Mouse (Mus musculus): ENCODE data around the gene Kif28.
"Not testable (repeated sequence)": the region's sequence is repeated elsewhere in the genome, so short reads cannot be mapped to it uniquely, and the experiment has no call there.

Kif28 gene

DNA sequence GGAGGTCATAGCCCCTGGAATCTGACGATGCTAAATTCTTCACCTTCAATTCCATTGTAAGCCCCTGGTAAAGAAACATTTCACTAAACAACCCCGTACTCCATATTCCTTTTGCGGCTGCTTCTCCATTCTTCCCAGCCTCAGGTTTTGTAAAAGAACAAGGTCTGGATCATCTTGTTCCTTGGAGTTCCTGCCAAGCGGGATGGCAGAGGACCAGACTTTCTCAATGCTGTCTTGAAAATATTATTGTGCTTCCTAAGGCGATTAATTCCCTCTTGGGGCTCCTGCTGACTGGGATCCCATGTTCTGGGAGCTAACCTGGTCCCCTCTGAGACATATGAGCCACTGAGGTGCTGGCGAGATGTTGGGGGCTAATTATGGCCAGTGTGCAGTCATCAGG, 39.9 kb downstream of the Kif28 start:
- DNase-seq (ENCODE audit: low read depth, low spot score), result peak; percentile 74

DNA sequence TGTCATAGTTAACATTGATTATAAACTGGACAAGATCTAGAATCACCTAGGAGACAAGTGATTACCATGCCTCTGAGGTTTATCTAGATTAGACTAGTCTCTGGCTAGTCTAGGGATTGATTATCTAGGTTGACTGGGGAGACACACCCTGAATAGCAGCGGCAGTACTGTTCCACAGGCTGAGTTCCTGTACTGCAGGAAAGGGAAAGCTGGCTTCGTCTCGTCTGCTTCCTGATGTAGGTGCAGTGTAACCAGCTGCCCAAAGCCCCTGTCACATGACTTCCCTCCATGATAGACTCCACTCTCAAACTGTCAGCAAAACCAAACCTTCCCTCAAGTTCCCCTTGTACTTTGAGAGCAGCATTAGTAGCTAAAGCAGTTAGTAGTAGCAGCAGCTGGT, 40.9 kb downstream of the Kif28 start:
- no peak for DNase-seq (ENCODE audit: low read depth, low spot score)

DNA sequence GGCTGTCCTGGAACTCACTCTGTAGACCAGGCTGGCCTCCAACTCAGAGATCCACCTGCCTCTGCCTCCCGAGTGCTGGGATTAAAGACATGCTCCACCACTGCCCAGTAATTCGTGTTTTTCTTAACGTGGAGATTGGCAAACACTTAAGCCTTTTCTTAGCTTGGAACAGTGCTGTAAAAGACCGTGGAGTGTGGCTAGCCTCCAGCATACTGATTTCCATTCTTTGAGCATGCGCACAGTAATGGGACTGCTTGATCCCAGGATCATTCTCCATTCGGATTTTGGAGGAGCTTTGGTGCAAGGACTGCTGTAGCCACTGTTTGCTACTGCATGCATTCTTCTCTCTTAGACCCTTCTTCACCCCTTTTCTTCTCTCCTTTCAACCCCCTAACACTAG, 55.6 kb downstream of the Kif28 start:
- DNase-seq (ENCODE audit: low read depth, low spot score), result no peak

DNA sequence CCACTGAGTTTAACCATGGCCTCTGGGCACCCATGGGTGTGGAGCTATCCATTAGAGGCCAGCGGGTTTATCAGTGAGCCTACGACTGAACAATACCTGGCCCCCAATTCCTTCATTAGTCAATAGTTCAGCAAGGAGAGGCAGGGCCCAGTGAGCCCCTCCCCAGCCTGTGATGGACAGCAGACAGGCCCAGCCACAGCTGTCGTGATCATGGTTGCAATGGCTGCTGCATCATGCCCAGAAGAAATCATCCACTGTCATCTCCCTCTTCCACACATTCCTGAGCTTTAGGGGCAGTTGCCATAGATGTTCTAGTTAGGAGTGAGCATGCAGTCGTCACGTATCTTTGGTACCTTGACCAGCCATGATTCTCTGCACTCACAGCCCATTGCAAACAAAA, 56.2 kb downstream of the Kif28 start:
- no peak for DNase-seq (ENCODE audit: low read depth, low spot score)

DNA sequence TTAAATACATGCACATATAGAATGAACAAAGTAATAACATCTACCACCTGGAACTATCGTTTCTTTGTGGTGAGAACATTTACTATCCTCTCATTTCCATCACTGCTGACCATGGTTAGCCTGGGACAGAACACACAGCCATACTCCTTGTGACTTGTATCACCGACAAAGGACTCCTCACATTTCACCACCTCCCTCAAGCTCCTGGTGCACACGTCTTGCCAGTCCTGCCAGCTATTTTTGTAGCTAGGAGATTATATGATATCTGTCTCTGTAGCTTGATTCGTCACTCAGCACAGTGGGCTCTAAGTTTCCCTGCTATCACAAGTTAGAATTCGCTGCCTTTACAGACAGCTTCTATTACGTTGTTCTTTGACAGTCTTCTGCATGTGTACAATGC, 56.7 kb downstream of the Kif28 start:
- DNase-seq (ENCODE audit: low read depth, low spot score), result no peak

DNA sequence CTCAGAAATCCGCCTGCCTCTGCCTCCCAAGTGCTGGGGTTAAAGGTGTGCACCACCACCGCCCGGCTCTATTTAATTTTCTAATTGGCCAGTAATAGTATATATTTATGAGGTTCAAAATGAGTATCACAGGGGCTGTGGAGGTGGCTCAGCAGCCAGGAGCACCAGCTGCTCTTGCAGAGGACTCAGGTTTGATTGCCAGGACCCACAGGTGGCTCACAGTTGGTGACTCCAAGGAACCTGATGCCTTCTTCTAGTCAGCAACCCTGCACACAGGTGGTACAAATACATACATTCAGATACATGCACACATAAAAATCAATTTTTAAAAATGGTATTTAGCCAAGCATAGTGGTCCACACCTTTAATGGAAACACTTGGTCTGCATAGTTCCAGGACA, 57.1 kb downstream of the Kif28 start:
- DNase-seq (ENCODE audit: low read depth, low spot score), result no peak

DNA sequence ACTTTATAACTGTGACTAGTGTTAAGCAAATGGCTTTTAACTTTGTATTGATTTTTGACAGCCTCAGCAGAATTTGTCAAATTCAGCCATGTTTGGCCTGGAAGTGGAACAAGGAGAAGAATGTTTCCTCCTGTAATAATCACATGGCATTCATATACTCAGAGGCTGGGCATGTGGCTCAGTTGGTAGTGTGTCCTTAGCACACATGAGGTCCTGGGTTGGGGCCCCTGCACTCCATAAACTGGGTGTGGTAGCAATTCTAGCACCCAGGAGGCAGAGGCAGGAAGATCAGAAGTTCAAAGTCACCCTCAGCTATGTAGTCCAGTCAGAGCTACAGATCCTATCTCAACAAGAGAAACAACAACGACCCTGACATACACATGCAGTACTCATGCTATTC, 57.8 kb downstream of the Kif28 start:
- DNase-seq (ENCODE audit: low read depth, low spot score), result no peak

DNA sequence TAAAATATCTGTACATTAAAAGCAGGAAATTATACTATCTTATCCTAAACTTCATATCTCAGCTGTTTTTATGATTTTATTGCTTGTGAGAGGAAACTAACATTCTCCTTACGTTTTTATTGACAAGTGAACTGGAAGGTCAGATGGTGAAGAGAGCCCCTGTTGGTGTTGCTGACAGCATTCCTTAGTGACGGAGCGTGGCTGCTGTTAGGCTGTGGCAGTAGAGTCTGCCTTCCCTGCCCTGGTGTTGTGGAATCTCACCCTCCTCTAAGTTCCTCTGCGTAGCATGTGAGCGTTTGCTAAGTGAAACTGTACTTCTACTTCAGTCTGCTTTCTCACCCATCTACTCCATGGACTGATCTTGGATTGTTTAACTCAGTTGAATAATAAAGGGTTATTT, 58.3 kb downstream of the Kif28 start:
- DNase-seq (ENCODE audit: low read depth, low spot score), result no peak

DNA sequence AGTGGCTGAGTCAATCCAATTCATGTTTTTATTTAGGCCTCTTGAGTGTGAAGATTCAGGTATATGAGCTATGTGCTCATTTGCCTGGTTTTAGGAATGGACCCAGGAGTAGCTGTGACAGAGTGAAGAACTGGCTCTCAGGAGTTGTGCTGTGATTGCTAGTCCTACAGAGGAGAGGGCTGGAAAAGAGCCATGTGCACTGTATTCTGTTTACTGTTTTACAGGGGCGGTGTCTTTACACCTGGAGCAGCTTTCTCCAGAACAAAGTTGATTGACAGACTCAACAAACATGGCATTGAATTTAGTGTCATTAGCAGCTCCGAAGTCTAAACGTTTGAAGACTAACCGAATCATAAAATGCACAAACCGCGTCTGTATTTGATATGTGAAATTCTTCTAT, 58.7 kb downstream of the Kif28 start:
- DNase-seq (ENCODE audit: low read depth, low spot score), result no peak

DNA sequence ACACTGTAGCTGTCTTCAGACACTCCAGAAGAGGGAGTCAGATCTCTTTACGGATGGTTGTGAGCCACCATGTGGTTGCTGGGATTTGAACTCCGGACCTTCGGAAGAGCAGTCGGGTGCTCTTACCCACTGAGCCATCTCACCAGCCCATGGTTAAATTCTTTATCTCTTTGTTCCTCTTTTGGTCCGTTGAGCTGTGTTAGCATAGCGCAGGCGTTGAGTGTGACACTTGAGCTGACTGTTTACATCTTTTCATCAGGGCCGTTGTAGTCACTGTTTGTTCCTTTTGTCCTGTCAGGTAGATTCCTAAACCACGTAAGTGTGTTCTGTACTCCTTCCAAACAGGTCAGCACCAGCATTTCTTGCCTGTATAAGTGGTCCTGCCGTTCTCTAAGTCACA, 62.3 kb downstream of the Kif28 start:
- DNase-seq (ENCODE audit: low read depth, low spot score), result not testable (repeated sequence)

DNA sequence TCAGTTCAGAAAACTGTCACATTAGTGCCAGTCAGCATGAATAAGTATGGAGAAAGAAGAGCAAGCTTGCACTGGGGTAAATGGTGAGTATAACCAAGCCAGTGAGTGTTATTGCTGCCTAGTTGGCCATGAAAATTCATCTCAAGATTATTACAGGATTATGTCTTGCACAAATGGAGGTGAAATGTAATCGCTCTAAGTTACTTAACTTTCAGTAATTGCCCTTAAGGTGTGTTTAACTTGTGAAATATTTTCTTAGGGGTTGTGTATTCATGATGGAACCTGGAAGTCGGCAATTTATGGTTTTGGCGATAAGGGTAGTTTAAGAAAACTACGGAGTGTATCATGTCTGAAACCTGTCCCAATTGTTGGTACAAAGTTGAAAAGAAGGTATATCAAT, 65.7 kb downstream of the Kif28 start:
- no peak for DNase-seq (ENCODE audit: low read depth, low spot score)

DNA sequence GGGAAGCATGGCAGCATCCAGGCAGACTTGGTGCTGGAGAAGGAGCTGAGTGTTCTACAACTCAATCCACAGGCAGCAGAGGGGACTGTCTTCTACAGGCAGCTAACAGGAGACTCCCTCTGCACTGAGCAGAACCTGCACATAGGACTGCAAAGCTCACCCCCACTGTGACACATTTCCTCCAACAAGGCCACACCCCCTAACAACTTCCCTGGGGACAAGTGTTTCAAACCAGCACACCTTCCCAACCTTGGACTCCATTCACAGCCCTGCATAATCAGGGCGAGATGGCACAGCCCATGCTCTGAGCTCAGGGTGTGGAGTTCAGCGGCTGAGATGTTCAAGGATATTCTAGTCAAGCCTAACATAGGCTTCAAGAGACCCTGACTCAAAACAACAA, 68.0 kb downstream of the Kif28 start:
- DNase-seq (ENCODE audit: low read depth, low spot score), result no peak

DNA sequence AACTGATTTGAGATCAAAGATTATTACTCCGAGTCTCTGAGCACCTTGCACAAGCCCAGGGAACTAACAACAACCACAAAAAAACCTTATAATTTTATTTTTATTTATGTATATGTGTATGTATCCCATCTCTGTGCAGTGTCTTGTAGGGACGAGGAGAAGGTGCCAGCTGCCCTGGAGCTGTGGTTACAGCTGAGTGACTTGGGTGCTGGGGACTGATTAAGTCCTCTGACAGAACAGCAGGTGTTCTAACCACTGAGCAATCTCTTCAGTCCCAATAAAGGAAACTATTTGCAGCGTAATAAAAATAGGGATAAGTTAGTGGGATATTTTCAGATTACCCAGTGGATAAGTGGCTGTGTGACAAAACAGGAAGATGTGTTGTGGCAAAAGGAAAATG, 70.7 kb downstream of the Kif28 start:
- no peak for DNase-seq (ENCODE audit: low read depth, low spot score)

DNA sequence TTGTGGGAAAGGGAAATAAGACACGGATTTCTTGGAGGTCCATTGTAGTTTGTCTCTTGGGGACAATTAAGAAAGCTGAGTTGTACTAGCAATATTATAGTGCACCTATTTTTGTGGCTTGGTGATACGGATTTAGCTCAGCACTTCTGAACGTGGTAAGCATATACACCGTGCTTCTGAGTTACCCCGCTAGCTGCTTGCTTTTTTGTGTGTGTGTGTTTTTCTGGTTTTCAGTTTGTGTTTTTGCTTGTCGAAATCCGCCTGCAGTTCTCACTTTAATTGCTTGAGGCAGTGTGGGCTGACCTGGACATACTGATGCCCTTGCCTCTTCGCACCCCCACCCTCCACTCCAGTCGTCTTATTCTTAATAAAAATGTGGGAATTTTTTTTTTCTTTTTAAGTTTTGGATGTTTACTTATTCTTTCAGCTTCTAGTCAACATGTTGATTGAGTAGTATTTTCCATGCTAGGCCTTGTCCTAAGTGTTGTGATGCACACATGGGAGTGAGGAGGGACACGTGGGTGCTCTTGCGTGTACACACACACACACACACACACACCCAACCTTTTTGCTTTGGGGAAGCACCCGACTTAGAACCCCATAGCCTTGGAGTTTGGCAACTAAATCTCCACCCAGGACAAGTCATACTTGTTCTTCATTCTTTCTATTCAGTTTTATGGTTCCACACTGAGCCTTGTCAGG, 76.1 kb downstream of the Kif28 start:
- DNase-seq (ENCODE audit: low read depth, low spot score), result peak; percentile 46

DNA sequence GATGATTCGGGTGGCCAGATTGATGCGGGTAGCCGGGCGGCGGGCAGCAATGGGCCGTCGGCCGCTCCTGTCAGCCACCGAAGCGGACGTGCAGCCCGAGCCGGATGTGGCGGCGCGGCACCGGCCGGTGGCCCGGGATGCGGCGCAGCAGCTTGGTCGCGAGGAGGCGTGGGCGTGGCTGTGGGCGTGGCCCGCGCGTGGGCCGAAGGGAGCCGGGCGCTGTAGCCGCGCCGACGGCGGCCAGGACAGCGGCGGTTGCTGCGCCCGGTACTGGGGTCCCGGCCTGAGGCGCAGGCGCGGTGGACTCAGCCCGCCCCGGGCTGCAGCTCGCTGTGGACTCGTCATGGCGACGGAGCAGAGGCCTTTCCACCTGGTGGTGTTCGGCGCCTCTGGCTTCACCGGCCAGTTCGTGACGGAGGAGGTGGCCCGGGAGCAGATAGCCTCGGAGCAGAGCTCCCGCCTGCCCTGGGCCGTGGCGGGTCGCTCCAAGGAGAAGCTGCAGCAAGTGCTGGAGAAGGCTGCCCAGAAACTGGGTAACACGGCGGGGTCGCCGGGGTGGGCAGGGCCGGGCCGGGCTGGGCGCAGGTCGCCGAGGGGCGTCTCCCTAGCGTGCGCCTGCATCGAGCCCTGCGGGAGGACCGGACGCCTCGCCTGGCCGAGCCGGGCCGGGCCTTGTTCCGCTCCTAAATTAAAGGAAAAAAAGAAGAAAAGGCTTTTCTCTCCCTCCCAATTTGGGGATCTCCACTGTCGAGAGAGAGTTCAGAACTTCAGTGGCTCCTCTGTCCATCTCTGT, 76.9 kb downstream of the Kif28 start, which contains the start of gene Sccpdh:
TSS of gene Sccpdh (plus strand) at position 198 of the 793 bp plus-strand sequence.
- peak; percentile 91 for DNase-seq (ENCODE audit: low read depth, low spot score)

DNA sequence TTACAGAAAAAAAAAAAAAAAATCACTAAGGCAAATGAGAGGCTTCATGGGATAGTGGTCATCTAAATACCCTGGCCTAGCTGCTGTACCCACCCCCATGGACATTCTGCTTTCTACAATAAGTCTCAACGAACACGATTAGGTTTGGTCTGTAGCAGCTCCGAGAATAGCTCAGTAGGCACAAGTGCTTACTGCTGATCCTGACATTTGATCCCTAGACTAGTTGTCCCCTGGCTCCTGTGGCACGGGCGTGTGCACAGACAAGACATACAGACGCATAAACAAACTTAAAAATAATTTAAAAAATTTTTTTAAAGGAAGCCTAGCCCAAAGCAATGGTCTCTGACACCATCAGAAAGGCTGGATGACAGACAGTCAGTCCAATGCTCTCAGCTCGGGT, 77.6 kb downstream of the Kif28 start:
- DNase-seq (ENCODE audit: low read depth, low spot score), result no peak

DNA sequence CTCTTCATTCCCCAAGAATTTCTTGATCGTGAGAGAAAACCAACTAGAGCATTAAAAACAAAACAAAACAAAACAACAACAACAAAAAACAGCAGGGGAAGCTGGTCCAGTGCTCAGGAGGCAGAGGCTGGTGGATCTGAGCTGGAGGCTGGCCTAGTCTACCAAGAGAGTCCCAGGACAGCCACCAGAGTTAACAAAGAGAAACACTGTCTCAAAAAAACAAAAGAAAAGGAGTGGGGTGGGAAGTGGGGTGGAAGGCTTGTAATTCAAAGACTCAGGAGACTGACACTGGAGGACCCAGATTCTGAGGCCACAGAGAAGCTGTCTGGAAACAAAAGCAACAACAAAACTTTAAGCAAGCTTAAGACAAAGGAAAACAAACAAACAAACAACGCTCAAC, 78.1 kb downstream of the Kif28 start:
- DNase-seq (ENCODE audit: low read depth, low spot score), result peak; percentile 68

DNA sequence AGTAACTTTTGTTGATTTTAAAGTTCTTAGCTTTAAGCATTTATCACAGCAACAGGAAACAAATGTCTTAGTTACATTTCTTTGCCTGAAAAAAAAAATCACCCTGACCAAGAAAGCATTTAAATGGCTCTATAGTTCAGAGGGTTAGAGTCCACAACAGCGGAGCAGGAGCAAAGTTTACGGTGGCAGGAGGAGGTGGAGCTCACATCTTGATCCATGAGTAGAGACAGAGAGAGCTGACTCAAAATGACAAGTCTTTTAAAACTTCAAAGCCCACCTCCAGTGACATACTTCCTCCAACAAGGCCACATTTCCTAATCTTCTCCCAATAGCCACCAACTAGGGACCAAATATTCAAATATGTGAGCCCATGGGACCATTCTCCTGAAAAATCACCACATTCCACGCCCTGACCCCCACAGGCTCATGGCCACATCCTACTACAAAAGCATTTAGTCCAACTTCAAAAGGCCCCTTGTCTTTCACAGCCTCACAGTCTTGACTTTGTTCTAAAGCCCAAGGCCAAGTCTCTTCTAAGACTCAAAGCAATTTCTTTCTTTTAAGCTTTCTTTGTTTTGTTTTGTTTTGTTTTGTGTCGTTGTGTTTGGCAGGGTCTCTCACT, 80.7 kb downstream of the Kif28 start:
- DNase-seq (ENCODE audit: low read depth, low spot score), result no peak

DNA sequence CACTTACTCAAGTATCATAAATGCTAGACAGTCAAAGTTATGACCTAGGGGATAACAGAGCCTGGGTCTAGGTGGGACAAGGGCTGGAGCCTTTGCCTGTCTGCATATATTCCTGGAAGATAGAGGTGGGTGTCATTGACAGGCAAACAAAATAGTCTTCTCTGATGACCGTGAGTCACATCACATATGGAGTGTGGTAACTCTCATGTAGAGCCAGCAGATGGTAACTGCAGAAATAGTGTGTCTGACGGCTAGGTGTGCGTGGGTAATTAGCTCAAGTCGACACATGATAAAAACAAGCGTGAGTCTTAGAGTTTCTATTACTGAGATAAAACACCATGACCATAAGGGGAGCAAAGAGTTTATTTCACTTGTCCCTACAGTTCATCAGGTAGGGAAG, 82.0 kb downstream of the Kif28 start:
- DNase-seq (ENCODE audit: low read depth, low spot score), result peak; percentile 88

DNA sequence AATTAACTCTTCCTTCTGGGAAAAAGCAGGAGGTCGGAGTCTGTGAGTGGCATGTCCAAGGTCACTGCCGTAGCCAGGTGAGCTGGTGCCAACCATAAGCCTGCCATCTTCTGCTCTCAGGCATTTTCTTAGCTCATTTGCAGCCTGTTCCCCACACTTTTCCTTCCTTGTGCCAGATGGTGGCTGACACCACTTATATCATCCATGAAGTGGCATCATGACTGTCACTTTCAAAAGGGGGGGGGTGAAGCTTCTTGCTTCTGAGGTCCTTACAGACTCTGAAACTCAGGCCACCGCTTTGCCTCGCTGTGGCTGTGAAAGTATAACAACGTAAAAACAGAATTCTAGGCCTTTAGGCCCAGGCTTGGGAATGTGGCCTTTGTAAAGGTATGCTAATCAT, 93.8 kb downstream of the Kif28 start:
- peak; percentile 34 for DNase-seq (ENCODE audit: low read depth, low spot score)

DNA sequence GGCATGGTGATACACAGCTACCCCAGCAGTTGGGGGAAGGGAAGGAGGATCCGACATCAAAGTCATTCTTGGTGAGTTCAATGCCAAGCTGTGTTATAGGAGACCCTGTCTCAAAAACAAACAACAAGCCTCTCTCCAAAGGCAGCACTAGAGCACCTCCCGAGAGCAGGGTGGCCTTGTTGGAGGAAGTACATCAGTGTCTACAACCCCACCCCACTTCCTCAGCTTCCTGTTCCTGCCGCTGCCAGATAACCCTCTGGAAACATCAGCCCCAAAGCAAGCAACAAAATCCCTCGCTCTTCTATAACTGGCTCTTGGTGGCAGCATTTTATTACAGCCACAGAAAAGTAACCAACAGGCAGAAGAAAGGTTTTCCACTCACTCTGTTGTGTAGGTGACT, 94.8 kb downstream of the Kif28 start:
- DNase-seq (ENCODE audit: low read depth, low spot score), result no peak

DNA sequence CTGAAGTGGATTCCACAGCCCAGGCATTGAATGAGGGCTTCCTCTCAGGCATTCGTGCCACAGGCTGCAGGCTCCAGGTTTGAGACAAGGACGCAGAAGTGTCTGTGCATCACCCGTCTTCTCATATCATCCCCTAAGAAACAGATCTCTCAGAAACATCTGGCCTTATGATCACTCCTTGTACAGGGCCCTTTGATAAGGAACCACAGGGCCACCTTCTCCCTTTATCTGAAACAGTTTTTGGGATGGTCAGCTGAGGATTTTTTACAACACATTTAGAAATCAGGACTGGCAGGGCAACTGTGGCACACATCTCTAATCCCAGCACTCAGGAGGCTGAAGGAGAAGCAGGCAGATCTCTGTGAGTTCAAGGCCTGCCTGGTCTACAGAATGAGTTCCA, 95.7 kb downstream of the Kif28 start:
- no peak for DNase-seq (ENCODE audit: low read depth, low spot score)

DNA sequence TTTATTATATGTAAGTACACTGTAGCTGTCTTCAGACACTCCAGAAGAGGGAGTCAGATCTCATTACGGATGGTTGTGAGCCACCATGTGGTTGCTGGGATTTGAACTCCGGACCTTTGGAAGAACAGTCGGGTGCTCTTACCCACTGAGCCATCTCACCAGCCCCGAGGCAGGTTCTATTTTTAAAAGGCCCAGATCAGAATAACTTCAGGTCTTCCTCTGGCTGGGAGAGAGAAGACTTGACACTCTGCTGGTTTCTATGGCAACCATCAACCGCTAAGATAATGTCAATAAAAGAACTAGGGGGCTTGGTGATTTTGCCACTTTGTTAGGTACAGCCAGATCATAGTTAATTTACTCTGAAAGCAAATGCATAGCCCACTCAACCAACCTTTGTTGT, 96.4 kb downstream of the Kif28 start:
- DNase-seq (ENCODE audit: low read depth, low spot score), result not testable (repeated sequence)
